Mouse (Mus musculus) activated CD4-positive, CD25-positive, alpha-beta regulatory T cell, adult 4 months (primary cell): ENCODE results near the gene Corin. TPM values are rescaled to one million over a fixed set of nuclear protein-coding genes. Genes with fewer than 3 reads are reported as not detected.

Source experiments
- ATAC-seq: one replicate; pipeline ENCODE4 v1.8.0; 2017
- polyA plus RNA-seq, 2 experiments: library from polyadenylated mRNA; unstranded; fragments of 100-300 nt; shearing (Covaris generic); gene quantifications; one replicate each; pipeline ENCODE4 v1.2.1; 2017

The Corin gene
- polyA plus RNA-seq, 2 experiments from 2014 or later = 0.09 TPM; not detected in 1

DNA sequence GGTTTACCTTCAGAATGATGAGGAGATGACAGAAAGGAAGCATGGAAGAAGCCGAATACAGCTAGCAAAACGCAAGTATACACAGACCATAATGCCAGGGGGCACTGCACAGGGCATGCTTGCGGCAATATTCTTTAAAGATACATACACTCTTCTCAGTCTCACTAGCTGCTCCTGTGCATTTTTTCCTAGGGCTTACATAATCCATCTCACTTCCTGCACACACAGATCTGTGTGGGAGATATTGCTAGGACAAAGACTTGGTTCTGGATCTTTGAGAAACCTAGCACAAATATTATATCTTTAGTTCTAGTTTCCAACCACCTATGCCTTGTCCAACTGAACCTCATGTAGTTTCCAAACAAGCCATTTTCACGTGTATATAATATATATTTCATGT, 189.0 kb downstream of the Corin start:
- ATAC-seq = no peak

- no peak for ATAC-seq
Measured at GRCm38 (mm10) chr5:72298418-72299104, 205.7 kb downstream of the Corin start.

- ATAC-seq = no peak
Measured at GRCm38 (mm10) chr5:72285077-72285476, 219.2 kb downstream of the Corin start.

DNA sequence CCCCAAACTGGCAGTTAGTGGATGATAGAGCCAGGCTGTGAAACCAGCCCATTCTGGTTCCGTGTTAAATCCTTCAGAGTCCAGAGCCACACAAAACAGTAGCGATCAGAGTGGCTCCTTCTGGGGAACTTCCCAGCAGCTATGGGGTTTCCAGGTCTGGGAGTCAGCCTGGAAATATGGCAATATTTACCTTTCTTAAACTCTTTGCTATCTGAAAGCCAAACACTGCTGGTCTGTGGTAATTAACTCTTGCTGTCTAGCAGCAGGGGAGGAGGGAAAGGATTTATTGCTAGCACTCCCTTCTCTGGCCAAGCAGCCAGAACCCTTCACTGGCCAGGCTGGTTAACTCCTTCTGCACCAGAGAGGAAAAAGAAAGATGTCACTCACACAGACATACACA, 221.4 kb downstream of the Corin start:
- ATAC-seq = no peak

DNA sequence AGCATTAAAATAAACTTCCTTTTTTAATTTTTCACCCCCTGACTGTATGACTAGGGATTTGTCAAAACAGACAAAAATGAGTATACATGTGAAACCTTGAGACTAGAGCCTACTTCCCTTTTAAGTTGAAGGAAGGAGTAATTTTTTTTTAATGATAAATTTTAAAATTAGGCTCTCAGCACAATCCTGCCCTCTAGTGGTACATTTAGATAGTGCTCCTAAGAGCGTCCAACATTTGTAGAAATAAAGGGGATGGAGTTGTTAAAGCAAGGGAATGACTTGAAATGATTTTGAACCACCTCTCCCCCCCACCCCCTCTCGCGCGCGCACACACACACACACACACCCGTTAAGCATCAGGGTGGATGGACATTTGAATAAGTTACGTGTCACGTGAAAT, 234.6 kb downstream of the Corin start:
- ATAC-seq = peak; percentile 43

DNA sequence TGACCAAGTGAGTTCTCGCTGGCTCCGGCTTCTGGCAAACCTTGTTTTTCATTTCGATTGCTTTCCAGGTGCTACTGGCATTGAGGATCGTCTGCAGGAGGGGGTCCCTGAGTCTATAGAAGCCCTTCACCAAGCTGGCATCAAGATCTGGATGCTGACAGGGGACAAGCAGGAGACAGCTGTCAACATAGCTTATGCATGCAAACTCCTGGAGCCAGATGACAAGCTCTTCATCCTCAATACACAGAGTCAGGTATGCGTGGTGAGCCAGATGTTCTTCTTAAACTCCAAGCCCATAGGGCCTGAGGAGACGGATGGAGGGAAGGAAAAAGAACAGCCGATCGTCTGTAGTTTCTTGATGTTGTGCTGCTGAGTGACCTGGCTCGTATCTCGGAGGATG, 235.1 kb downstream of the Corin start:
- ATAC-seq = no peak

GRCm38 (mm10) chr5:72266955-72267535, 237.2 kb downstream of the Corin start:
- no peak for ATAC-seq

- ATAC-seq = no peak
Measured at GRCm38 (mm10) chr5:72264195-72264751, 240.0 kb downstream of the Corin start.

DNA sequence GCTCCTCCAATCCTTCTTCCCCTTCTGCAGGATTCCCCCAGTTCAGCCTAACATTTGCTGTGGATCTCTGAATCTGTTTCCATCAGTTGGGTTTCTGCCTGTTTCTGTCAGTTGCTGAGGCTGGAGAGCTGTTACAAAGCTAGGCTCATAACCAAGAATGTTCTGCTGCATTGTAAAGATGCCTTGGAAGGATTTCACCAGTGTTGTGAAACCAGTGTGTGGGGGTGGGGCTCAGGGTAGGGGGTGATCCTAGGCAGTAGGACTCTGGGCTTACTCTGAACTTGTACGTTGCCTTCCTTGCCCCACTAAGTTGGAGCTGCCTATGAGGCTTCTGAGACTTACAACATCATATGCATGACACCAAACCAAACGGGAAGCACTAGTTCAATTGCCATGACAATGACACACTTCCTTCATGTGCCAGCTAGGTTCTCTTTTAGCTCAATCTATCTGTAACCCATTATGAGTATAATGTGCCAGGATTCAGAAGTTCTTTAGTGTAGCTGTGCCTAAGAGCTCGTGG, 242.4 kb downstream of the Corin start:
- ATAC-seq = no peak

- peak; percentile 44 for ATAC-seq
Measured at GRCm38 (mm10) chr5:72259298-72259621, 245.0 kb downstream of the Corin start.

DNA sequence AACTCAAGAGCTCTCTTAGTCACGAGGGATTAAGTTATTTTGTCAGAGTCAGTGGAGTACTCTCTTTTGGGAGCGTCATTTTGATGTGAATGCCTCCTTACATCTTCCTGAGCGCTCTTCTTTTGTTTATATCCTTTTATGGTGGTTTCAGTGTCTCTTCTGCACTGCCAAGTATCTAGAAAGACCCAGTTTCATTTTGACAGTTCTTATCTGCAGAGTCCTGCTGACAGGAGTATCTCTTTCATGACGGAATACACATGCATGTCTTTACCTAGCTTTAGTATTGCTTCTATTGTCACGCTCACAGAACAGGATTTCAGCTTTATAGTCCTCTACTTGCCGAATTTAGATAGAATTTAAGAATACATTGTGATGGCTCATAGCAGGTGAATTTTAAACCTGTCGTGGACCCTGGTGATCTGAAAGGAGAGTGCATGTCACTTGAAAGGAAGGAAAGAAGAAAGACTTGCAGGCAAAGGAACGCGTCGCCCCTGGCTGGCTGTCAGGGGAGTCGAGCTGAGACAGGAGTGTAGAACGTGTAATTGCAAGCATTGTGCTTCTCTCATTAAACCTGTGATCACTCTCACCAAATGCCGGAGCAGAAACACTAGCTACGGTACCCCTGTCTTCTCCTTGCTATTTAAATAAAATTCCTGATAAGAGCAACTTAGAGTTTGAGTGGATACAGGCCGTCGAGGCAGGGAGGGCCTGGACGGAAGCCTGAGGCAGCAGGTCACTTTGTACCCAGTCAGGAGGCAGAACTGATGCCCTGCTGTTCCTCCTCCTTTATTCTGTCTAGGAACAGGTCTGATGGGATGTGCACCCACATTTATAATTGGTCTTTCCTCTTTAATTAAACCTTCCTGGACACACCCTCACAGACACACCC, 245.6 kb downstream of the Corin start:
- ATAC-seq = peak; percentile 70

GRCm38 (mm10) chr5:72257084-72257483, 247.2 kb downstream of the Corin start:
- ATAC-seq = no peak

DNA sequence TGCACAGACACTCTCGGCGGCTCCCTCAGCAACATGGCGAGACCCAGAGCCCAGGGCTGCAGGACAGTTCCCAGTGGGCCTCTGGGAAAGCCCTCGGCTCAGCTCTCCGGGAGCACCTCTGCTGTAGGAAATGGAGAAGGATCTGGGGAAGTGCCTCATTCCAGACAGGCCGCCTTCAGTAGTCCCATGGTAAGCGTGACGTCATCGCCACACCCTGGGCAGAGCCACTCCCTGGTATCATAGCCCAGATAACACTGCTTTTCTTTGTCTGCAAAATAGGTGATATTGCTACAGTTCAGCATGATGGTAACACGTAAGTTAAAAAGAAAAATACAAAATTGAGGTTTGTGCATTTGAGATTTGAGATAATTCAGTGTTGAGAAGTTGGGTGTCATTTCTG, 249.3 kb downstream of the Corin start:
- ATAC-seq = no peak

DNA sequence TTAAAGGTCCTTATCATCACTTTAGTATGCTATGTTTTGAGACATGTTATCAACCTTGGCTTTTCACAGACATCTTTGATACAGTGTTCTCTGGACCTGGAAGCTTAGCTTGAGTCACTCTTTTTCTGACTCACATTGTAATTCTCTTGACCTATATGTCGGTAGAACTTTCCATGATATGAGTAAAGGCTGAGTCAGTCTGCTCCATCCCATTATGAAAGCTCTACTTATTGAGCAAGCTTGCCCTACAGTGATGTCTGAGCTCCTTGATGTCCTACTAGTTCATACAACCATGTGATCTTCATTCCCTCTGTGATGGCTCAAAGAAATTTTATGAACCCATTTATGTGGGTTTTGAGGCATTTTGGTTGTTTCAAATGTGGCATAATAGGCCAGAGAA, 254.1 kb downstream of the Corin start:
- no peak for ATAC-seq

Other genes with a start within 250 kb of the Corin start
- 1 to 10 TPM; 1.4 to 3.4 TPM for gene Nfxl1, start 55.2 kb upstream of the Corin start, polyA plus RNA-seq
- not detected for gene Zar1, start 76.8 kb upstream of the Corin start, polyA plus RNA-seq
- not detected for gene Gm5868, start 83.1 kb upstream of the Corin start, polyA plus RNA-seq
- 1 to 10 TPM; 1.0 to 1.6 TPM for gene Cnga1, start 139.8 kb upstream of the Corin start, polyA plus RNA-seq
- gene Nipal1, start 143.3 kb upstream of the Corin start, polyA plus RNA-seq = 10 to 100 TPM; 18.5 to 39.1 TPM
- 10 to 100 TPM; 59.1 to 67.0 TPM for gene Txk, start 248.3 kb upstream of the Corin start, polyA plus RNA-seq